Mouse (Mus musculus) gonadal fat pad, adult 2 months (tissue): Measurements from ENCODE around the gene Uvrag. TPM values are rescaled to one million over a fixed set of nuclear protein-coding genes. Genes with fewer than 3 reads are reported as not detected.

Source experiments
- DNase-seq: peaks from one replicate; pipeline ENCODE4 v3.0.0-alpha.2; 2012; ENCODE audit warnings: low read depth
- polyA plus RNA-seq: library from polyadenylated mRNA; depleted of rRNA; stranded (reverse); fragments of >200 nt; gene quantifications from 2 replicates; pipeline ENCODE4 v1.2.3, GENCODE M21; 2012

Gene Uvrag
- polyA plus RNA-seq, 1 experiment: 13.4 TPM

DNA sequence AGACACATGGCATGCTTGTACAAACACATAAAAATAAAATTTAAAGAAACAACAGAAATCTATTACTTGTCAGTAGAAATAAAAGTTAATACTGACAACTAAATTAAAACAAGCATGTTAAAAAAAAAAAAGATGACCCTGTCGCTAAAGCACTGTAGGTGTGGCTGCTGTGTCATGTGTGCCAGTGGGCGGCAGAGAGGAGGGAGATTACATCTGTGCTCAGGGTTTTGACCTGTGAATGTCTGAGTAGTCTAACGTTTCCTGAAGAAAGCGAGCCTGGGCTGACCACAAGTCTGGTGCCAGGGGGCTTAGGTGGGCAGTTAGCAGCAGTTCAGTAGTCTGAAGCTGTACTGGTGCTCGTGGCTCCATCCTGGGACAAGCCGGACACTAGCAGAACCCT lies 205.2 kb downstream of the Uvrag start:
- no peak for DNase-seq

GRCm38 (mm10) chr7:98935193-98935592 lies 205.7 kb downstream of the Uvrag start:
- DNase-seq: no peak

- no peak for DNase-seq
Observed at GRCm38 (mm10) chr7:98928336-98929025, 212.5 kb downstream of the Uvrag start.

DNA sequence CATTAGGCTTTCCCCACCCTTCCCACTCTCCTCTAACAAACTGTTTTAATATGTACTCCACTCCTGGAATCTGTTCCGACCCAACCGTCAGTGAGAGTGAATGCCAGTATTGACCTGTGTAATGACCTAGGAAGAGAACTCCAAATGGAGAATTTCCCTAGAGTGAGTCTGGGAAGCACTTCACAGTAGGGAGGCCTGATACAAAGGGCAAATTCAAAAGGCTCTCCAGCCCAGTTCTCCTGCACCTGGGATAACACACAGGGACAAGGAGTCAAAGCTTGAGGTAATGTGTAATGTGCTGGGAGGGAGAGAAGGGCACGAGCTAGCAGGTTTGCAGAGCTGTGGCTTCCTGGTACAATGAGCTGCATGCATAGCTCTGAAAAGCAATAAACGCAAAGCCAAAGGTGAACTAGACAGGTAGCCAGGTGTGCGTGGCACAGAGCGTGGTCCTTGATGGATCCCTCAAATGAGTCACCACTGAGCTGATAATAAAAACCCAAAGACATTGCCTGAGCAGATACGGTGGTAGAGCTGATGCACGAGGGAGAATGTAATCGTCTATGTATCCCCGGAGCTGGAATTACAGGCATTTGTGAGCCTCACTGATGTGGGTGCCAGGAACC lies 213.9 kb downstream of the Uvrag start:
- DNase-seq: no peak

GRCm38 (mm10) chr7:98924380-98924869 lies 216.5 kb downstream of the Uvrag start:
- DNase-seq: no peak

DNA sequence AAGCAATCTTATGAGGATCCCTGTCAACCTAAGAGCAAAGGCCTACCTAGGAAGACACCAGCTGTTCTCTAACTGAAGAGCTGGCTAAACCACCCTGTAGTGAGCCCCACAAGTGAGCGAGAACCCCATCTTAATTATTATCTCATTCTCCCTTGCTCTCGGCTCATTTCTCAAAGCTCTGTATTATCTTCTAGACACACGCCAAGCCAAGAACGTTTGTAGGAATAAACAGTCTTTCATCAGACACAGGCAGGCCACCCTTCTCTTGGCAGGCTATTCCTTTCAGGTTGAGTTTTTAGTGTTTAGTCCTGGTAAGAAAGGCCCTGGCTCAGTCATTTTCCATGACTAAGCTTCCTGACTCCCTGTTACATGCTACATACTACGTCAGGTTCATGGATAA lies 218.0 kb downstream of the Uvrag start:
- no peak for DNase-seq

DNA sequence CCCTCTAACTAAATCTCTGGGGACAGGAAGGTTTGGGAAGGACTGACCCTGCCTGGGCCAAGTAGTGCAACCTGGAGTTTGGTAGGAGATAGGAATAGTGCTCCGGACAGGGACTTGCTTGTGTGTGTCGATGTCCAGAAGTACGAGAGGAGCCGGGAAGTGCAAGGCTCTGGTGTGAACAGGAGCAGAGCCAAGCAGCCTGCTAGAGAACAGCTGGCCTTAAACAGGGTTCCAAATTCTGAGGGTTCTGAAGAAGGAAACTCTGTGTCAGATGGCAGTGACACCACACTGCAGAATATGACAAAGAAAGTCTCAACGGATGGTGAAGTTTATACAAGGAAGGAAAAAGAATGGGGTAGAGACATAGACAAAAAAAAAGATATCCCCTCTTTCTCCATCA lies 223.5 kb downstream of the Uvrag start:
- DNase-seq: no peak

DNA sequence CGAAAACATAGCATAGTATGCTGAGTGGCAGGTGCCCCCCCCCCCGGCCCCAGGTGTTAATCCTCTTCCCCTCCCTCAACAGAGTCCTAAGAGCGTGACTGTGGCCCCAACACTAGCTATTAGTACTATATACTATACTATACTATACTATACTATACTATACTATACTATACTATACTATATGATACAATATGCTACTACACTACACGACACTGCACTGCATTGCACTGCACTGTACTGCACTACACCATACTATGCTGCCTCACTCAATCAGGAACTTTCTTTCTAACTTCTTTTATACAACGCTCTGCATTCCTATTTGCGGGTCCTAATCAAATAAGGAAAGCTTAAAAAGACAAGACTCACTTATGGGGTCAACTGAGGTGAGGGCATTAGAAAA lies 224.4 kb downstream of the Uvrag start:
- DNase-seq: no peak

- no peak for DNase-seq
Observed at GRCm38 (mm10) chr7:98912953-98913360, 228.0 kb downstream of the Uvrag start.

DNA sequence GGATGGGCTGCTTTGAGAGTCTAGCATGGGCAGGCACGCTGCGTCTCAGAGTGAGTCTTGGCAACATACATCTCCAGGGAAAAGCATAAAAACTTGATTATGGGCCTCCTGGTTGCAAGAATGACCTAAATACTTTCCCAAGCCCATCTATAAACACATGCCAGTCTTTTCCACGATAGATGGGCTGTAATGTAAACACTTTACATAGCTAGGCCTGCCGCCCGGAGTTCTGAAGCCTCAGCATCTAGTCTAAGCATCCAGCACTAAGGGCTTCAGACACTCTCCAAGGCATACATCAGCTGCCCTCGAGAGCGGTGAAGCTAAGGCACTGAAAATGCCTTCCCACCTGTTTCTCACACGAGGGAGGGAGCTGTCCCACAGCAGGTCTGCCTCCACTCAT lies 229.7 kb downstream of the Uvrag start:
- no peak for DNase-seq

DNA sequence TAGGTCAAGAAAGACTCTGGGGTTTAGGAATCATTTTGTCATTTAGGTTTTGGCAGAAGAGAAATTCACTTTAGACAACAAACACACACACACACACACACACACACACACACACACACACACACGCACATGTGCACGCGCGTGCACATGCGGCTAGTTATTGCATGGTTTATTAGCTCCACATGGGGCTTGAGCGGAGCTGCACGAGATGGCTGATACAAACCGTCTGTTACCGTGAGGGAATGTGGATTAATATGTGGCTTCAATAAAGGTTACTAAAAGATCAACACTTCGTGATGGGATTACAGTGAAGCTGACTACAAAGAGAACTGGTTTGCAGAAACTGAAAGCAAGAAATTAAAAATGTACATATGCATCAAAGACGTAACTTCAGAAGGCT lies 230.2 kb downstream of the Uvrag start:
- no peak for DNase-seq

- no peak for DNase-seq
Observed at GRCm38 (mm10) chr7:98910164-98910563, 230.8 kb downstream of the Uvrag start.

DNA sequence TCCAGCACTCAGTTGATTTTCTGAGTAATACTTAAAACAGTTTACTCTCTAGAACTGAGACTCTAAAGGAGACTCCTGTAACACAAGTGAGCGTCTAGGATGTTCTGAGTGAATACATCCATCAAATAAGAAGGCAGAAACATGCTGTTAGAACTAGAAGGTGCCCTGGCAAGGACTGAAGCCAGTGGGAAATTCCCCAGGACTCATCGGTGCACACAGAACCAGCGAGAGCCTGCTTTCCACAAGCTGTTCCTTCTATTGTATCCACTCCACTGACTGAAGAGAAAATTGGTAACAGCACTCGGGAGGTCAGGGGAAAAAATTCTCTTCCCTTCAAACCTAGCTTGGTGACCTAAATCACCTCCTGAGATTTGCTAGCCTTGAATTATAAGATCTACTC lies 233.5 kb downstream of the Uvrag start:
- no peak for DNase-seq

GRCm38 (mm10) chr7:98904659-98905362 lies 236.1 kb downstream of the Uvrag start:
- no peak for DNase-seq

DNA sequence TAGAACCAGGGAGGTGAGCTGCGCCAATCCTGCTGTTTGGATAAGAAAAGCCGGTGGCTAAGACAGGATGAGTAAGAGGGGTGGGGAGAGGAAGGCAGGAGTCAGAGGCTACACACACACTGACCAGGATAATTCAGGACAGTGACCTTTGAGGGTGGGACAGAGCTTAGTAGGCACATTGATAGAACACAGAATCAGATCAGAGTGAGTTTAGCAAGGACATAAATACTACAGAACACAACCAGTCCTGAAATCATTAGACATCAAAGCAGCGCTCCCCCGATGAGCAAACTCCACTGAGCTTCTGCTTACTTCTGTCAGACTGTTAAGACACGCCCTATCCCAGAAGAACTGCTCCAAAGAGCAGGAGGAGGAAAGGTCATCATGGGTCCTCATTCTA lies 237.1 kb downstream of the Uvrag start:
- DNase-seq: no peak

GRCm38 (mm10) chr7:98901120-98901519 lies 239.8 kb downstream of the Uvrag start:
- DNase-seq: no peak

DNA sequence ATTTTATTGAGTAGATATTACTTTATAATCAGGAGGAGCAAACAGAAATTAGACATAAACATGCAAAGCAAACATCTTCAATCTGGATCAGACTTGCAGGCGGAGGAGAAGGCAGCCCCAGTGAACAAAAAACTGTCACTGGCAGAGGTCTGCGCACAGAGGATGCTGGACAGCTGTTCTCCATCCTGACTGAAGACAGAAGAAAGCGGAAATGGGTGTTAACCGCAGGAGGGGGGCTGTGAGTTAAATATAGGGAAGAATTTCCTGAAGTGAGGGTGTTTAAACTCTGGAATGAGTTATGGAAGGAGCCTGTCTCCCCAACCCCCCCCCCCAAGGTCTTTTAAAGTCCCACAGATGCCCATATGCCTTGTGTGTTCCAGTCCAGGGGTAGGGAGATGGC lies 241.1 kb downstream of the Uvrag start:
- no peak for DNase-seq

DNA sequence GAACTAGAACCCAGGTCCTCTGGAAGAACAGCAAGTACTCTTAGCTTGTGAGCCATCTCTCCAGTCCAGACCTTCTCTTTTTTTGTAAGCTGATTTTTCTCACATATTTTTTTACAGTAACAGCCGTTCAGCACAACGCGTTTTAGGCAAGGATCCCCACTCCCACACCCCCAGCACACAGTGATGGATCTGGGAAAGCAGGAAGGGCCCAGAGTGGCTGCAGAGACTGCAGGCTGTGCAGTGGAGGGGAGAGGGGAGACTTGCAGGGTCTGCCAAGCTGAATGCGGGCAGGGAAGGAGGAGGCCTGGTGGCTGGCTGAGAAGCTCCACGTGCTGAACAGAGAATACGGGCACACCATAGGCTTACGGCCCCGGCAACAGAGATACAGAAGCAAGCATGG lies 243.6 kb downstream of the Uvrag start:
- no peak for DNase-seq

DNA sequence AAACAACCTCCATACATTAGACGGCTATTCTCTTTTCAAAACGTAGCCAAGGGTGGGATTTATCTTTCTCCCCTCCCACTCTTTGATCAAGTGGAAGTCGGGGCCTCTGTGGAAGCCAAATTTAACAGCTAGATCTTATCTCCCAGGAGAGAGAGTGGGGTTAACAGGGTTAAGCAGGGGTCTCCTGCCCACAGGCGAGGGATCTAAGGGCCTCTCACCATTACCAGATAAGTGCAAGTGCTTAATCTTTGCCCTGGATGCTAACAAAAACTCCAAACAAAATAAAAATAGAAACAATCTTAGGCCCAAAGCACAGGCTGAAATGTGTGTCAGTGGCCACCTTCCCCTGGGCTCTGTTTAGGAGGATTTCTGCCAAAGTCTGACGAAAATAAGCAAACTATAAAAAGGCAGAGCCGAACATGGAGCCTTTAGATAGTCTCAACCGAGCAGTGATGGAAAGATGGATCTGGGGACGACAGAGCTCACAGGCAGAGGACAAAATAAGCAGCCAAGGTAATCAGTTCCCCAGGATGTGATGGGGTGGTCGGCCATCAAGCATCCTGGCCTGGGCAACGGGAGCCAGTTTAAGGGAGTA lies 245.3 kb downstream of the Uvrag start:
- no peak for DNase-seq

DNA sequence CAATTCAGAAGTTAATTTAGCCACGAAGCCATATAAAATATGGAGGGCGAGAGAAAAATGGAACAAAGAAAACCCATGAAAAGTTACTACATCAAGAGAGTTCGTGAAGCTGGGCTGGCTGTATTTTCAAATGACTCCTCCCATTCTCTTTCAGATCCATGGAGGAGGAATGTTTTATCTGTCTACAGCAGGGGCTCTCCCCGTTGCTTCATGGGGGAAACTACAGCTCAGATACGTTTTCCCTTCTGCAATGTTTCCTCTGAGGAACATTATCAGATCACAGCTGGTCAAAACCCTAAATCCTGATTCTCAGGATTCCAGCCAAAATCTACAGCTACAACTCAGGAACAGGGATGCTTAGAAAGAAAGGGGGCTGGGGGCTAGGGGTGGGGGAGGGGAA lies 246.2 kb downstream of the Uvrag start:
- no peak for DNase-seq

GRCm38 (mm10) chr7:98894305-98894704 lies 246.6 kb downstream of the Uvrag start:
- peak; percentile 19 for DNase-seq

- DNase-seq: no peak
Observed at GRCm38 (mm10) chr7:98893144-98893543, 247.8 kb downstream of the Uvrag start.

GRCm38 (mm10) chr7:98889211-98889610 lies 251.7 kb downstream of the Uvrag start:
- no peak for DNase-seq
